Mouse (Mus musculus): ENCODE data around the gene A630001G21Rik. TPM values are rescaled to one million over a fixed set of nuclear protein-coding genes. Genes with fewer than 3 reads are reported as not detected.

A630001G21Rik gene
- polyA plus RNA-seq (2012; rRNA removed) = 0.05 and 0.14 TPM in 2 replicates

GRCm38 (mm10) chr1:85778436-85778835 lies at the start of gene A630001G21Rik:
TSS of gene A630001G21Rik (minus strand) at chr1:85778643.

GRCm38 (mm10) chr1:85793208-85794105 lies 15.0 kb upstream of the A630001G21Rik start, which contains the start of gene Cab39:
TSS of gene Cab39 (plus strand) at chr1:85793441.

Other genes with a start within 250 kb of the A630001G21Rik start
- gene G530012D18Rik, start 203.0 kb downstream of the A630001G21Rik start, polyA plus RNA-seq (2012; rRNA removed) = not detected in 2 replicates
- gene Sp110, start 179.8 kb downstream of the A630001G21Rik start, polyA plus RNA-seq (2012; rRNA removed) = 1.4 and 1.7 TPM in 2 replicates
- gene Sp140, start 178.3 kb downstream of the A630001G21Rik start, polyA plus RNA-seq (2012; rRNA removed) = 0.63 and 0.66 TPM in 2 replicates
- gene Sp100, start 128.7 kb downstream of the A630001G21Rik start, polyA plus RNA-seq (2012; rRNA removed) = 0.67 and 1.3 TPM in 2 replicates
- 19.4 and 21.3 TPM in 2 replicates for gene Cab39, start 14.8 kb upstream of the A630001G21Rik start, polyA plus RNA-seq (2012; rRNA removed)
- gene Itm2c, start 115.6 kb upstream of the A630001G21Rik start, polyA plus RNA-seq (2012; rRNA removed) = 78.0 and 89.6 TPM in 2 replicates
- gene 4933407L21Rik, start 149.8 kb upstream of the A630001G21Rik start, polyA plus RNA-seq (2012; rRNA removed) = not detected in 2 replicates
- gene Gpr55, start 182.4 kb upstream of the A630001G21Rik start, polyA plus RNA-seq (2012; rRNA removed) = 0.15 and 0.19 TPM in 2 replicates
- gene Spata3, start 238.2 kb upstream of the A630001G21Rik start, polyA plus RNA-seq (2012; rRNA removed) = not detected in 2 replicates

Data from stomach, adult 2 months (tissue).